Mouse (Mus musculus): ENCODE results near the gene Cdc25b. TPM values are rescaled to one million over a fixed set of nuclear protein-coding genes. Genes with fewer than 3 reads are reported as not detected.
A peak's percentile ranks its signal among the peaks of the same experiment; 100 is the strongest.

Cdc25b gene
- polyA plus RNA-seq, 1 experiment from 2014 or later: 115 TPM

DNA sequence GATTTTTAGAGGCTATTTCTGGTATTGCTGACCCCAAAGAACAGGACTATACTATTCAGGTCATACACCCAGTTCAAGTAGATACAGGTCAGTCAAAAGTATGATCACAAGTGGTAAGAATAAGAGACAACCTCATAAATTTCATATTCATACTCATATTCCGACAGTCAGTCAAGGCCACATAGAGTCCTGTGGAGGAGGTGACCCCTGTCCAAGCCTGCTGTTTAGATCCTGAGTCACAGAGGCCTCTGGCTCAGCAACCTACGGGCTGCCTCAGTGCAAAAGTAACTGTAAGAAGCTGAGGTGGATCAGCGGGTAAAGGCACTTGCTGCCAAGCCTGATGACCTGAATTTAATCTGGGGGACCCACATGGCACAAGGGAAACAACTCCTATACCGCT lies 32.7 kb upstream of the Cdc25b start:
- 90% methylated on average over 4 of the region's 4 CpGs for WGBS
- Histone ChIP-seq H3K27me3 (ENCODE audit: control insufficient read depth, insufficient read depth, low read length) (no peaks in the 10 kb centered on the region), H3K36me3 (ENCODE audit: control insufficient read depth, insufficient read depth, low read length) (peaks cover 6% of the 10 kb centered on the region), H3K4me1 (ENCODE audit: control insufficient read depth, insufficient read depth, low read length) (0 out of 2 replicates have a peak, but pooled peaks cover 5% of the 10 kb centered on the region), H3K4me2 (ENCODE audit: low read depth) (no peak overlapping the region), H3K27ac (ENCODE audit: low read depth, low read length) (no peak overlapping the region), H3K4me3 (ENCODE audit: low read depth, low read length) (no peak overlapping the region), H3K9ac (ENCODE audit: low read length) (no peak overlapping the region), H3K9me3 (ENCODE audit: control insufficient read depth, low read length) (no peaks in the 10 kb centered on the region)
- ATAC-seq (ENCODE audit: insufficient read depth, low FRiP score, low TSS enrichment): no peak
- no peak for DNase-seq (ENCODE audit: low spot score)

DNA sequence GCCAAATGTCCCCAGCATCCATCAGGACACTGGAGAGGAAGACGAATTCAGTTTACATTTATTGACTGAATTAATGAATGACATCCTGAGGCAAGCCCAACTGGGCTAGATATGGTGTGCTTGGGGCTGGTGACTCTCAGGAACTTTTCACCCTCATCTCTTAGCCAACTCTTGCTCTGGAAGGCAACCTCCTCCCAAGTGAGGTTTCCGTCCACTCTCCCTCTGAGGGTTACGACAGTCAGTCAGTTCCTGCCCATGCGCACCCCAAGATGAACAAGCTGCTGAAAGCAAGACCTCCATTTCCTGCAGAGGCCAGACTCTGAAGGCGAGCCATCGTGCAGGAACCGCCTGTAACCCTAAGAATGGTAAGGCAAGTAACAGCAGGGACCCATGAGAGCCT lies 29.8 kb upstream of the Cdc25b start:
- H3K4me3 ChIP-seq (ENCODE audit: low read depth, low read length): no peak overlapping the region
- H3K4me2 ChIP-seq (ENCODE audit: low read depth): no peak overlapping the region
- no peak overlapping the region for H3K9ac ChIP-seq (ENCODE audit: low read length)
- ATAC-seq (ENCODE audit: insufficient read depth, low FRiP score, low TSS enrichment) (no peak), DNase-seq (ENCODE audit: low spot score) (no peak)
- no peaks in the 10 kb centered on the region for H3K9me3 ChIP-seq (ENCODE audit: control insufficient read depth, low read length)
- no peak overlapping the region for H3K27ac ChIP-seq (ENCODE audit: low read depth, low read length)
- no peaks in the 10 kb centered on the region for H3K27me3 ChIP-seq (ENCODE audit: control insufficient read depth, insufficient read depth, low read length)
- H3K4me1 ChIP-seq (ENCODE audit: control insufficient read depth, insufficient read depth, low read length): 0 out of 2 replicates have a peak, but pooled peaks cover 10% of the 10 kb centered on the region
- no peaks in the 10 kb centered on the region; the same call in 1 of the 2 replicates for H3K36me3 ChIP-seq (ENCODE audit: control insufficient read depth, insufficient read depth, low read length)
- 90% methylated on average over 7 of the region's 7 CpGs for WGBS

DNA sequence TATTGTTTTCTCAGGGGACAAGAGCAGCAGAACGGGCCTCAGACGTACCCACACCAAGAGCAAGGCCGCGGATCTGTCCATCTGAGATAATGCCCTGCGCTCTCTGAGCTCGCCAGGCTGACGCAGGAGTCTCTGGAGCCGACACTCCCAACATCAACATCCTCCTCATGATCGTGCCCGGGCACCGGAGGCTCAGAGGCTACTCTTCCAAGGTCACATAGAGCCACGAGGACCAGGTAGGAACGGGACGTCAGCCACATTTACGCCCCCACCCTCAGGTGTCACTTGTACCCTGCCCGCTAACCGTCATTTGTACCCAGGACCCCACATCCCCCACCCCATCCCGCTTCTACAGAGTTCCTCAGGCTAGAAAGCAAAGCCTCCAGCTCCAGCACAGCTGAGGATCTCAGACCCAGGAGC lies 27.2 kb upstream of the Cdc25b start:
- ATAC-seq (ENCODE audit: insufficient read depth, low FRiP score, low TSS enrichment) (peak; percentile 72), DNase-seq (ENCODE audit: low spot score) (no peak)
- Histone ChIP-seq H3K4me2 (ENCODE audit: low read depth) (peak overlapping the region; percentile 93), H3K9me3 (ENCODE audit: control insufficient read depth, low read length) (no peaks in the 10 kb centered on the region), H3K27me3 (ENCODE audit: control insufficient read depth, insufficient read depth, low read length) (no peaks in the 10 kb centered on the region), H3K27ac (ENCODE audit: low read depth, low read length) (peak overlapping the region; percentile 90), H3K4me3 (ENCODE audit: low read depth, low read length) (peak overlapping the region; percentile 71), H3K4me1 (ENCODE audit: control insufficient read depth, insufficient read depth, low read length) (0 out of 2 replicates have a peak, but pooled peaks cover 10% of the 10 kb centered on the region), H3K9ac (ENCODE audit: low read length) (peak overlapping the region; percentile 81), H3K36me3 (ENCODE audit: control insufficient read depth, insufficient read depth, low read length) (no peaks in the 10 kb centered on the region)
- 0% methylated on average over 18 of the region's 18 CpGs for WGBS

DNA sequence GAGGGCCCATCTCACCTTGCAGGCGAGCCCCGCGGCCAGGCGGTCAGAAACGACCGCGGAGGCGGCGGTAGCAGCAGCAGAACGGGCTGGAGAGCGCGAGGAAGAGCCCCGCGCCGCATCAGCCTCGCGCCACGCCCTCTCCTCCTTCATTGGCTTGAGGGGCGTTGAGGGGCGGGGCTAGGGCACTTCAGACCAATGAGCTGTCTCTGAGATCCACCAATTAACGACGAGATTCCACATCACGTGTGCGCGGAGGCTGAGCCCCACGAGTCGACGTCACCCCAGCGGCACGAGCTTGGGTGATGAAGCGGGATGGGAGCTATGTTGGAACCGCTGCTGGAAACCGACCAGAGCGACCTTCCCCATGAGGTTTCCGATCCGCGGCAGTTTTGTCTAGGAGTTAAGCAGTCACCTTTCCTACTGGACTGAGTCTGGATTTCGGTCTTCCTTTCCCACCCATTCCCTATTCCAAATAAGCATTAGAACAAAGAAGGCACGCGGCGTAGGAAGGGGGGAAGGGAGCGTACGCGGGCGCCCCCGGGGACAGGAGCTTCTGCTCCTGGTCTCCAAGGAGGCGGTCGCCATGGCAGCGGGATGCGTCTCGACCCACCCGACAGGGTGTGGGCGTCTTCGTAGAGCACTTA lies 26.7 kb upstream of the Cdc25b start, which contains the start of gene 1700037H04Rik:
1700037H04Rik (minus strand) TSS at position 144 of the 644 bp plus-strand sequence.
- ATAC-seq (ENCODE audit: insufficient read depth, low FRiP score, low TSS enrichment) (peak; percentile 97), DNase-seq (ENCODE audit: low spot score) (peak; percentile 98)
- H3K9ac ChIP-seq (ENCODE audit: low read length): peak within 1 kb of the TSS; percentile 81
- H3K4me3 ChIP-seq (ENCODE audit: low read depth, low read length): peak within 1 kb of the TSS; percentile 71
- H3K4me2 ChIP-seq (ENCODE audit: low read depth): peak within 1 kb of the TSS; percentile 93
- no peaks in the 10 kb centered on the region for H3K36me3 ChIP-seq (ENCODE audit: control insufficient read depth, insufficient read depth, low read length)
- peak within 1 kb of the TSS; percentile 90 for H3K27ac ChIP-seq (ENCODE audit: low read depth, low read length)
- H3K27me3 ChIP-seq (ENCODE audit: control insufficient read depth, insufficient read depth, low read length): no peaks in the 10 kb centered on the region
- WGBS: under 1% methylated on average over 54 of the region's 54 CpGs
- H3K4me1 ChIP-seq (ENCODE audit: control insufficient read depth, insufficient read depth, low read length): 0 out of 2 replicates have a peak, but pooled peaks cover 10% of the 10 kb centered on the region
- no peaks in the 10 kb centered on the region for H3K9me3 ChIP-seq (ENCODE audit: control insufficient read depth, low read length)

DNA sequence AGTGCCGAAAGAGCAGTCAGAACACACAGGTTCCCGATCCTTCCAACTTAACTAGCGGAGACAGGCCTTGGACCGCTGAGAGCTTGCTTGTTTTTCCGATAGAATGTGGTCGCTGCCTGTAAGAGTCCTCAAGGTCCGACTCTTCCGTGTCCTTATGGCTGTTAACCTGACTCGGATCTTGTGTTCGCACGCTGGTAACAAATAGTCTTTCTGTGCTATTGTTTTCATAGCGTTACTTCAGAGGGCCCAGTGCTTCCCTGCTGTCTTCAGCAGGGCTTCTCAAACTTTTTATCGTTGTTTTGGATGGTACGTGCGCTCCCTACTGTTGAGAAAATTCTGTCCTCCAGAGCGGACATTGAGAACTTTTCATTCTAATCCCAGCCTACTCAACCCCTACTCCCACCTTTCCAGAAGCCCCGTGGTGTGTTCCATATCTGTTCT lies 26.1 kb upstream of the Cdc25b start:
- Histone ChIP-seq H3K9me3 (ENCODE audit: control insufficient read depth, low read length) (no peaks in the 10 kb centered on the region), H3K4me3 (ENCODE audit: low read depth, low read length) (peak overlapping the region; percentile 71), H3K27me3 (ENCODE audit: control insufficient read depth, insufficient read depth, low read length) (no peaks in the 10 kb centered on the region), H3K9ac (ENCODE audit: low read length) (peak overlapping the region; percentile 79), H3K4me2 (ENCODE audit: low read depth) (peak overlapping the region; percentile 83), H3K36me3 (ENCODE audit: control insufficient read depth, insufficient read depth, low read length) (no peaks in the 10 kb centered on the region), H3K27ac (ENCODE audit: low read depth, low read length) (peak overlapping the region; percentile 90), H3K4me1 (ENCODE audit: control insufficient read depth, insufficient read depth, low read length) (0 out of 2 replicates have a peak, but pooled peaks cover 10% of the 10 kb centered on the region)
- peak; percentile 48 for DNase-seq (ENCODE audit: low spot score)
- WGBS: under 1% methylated on average over 17 of the region's 17 CpGs
- ATAC-seq (ENCODE audit: insufficient read depth, low FRiP score, low TSS enrichment): no peak

DNA sequence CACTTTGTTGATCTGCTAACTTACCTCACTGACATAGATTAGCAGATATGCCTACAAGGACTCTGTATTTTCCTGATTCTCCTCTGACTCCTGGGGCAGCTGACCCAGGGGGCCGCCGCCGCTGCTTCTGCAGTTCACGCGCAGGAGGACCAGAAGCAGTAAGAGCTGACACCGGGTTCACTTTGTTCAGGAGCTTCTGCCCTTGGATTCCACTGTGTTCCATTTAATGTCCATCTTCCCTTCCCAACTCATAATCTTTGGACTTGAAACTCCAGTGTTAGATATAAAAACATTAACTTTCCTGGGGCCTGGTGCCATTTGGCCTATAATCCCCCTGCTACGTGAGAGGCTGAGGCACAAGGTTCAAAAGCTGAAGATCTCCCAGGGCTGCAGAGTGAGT lies 22.8 kb upstream of the Cdc25b start:
- ATAC-seq (ENCODE audit: insufficient read depth, low FRiP score, low TSS enrichment) (no peak), DNase-seq (ENCODE audit: low spot score) (no peak)
- H3K9me3 ChIP-seq (ENCODE audit: control insufficient read depth, low read length): no peaks in the 10 kb centered on the region
- no peak overlapping the region for H3K27ac ChIP-seq (ENCODE audit: low read depth, low read length)
- H3K9ac ChIP-seq (ENCODE audit: low read length): no peak overlapping the region
- no peak overlapping the region for H3K4me2 ChIP-seq (ENCODE audit: low read depth)
- 0 out of 2 replicates have a peak, but pooled peaks cover 5% of the 10 kb centered on the region for H3K4me1 ChIP-seq (ENCODE audit: control insufficient read depth, insufficient read depth, low read length)
- 73% methylated on average over 7 of the region's 7 CpGs for WGBS
- no peak overlapping the region for H3K4me3 ChIP-seq (ENCODE audit: low read depth, low read length)
- no peaks in the 10 kb centered on the region for H3K36me3 ChIP-seq (ENCODE audit: control insufficient read depth, insufficient read depth, low read length)
- H3K27me3 ChIP-seq (ENCODE audit: control insufficient read depth, insufficient read depth, low read length): no peaks in the 10 kb centered on the region

DNA sequence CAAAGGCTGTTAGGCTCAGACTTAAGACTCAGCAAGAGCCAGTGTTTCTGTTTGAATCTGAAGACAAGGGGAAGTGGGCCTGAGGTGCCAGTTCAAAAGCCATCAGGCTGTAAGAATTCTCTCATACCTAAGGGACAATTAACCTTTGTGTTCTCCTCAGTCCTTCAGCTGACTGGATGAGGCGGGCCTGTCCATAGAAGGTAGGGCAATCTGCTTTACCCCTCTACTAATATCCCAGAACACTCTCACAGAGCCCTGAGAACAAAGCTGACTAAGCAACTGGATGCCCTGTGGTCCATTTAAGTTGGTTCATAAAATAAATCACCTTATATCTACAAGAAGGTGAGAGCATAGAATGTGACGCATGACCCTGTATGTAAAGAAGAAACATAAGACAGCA lies 20.6 kb upstream of the Cdc25b start:
- no peak overlapping the region for H3K4me3 ChIP-seq (ENCODE audit: low read depth, low read length)
- 86% methylated on average over 2 of the region's 2 CpGs for WGBS
- no peak overlapping the region for H3K9ac ChIP-seq (ENCODE audit: low read length)
- H3K27me3 ChIP-seq (ENCODE audit: control insufficient read depth, insufficient read depth, low read length): peaks cover 8% of the 10 kb centered on the region
- no peaks in the 10 kb centered on the region for H3K9me3 ChIP-seq (ENCODE audit: control insufficient read depth, low read length)
- H3K4me1 ChIP-seq (ENCODE audit: control insufficient read depth, insufficient read depth, low read length): 0 out of 2 replicates have a peak, but pooled peaks cover 2% of the 10 kb centered on the region
- H3K36me3 ChIP-seq (ENCODE audit: control insufficient read depth, insufficient read depth, low read length): no peaks in the 10 kb centered on the region
- ATAC-seq (ENCODE audit: insufficient read depth, low FRiP score, low TSS enrichment) (no peak), DNase-seq (ENCODE audit: low spot score) (no peak)
- H3K4me2 ChIP-seq (ENCODE audit: low read depth): no peak overlapping the region
- no peak overlapping the region for H3K27ac ChIP-seq (ENCODE audit: low read depth, low read length)

DNA sequence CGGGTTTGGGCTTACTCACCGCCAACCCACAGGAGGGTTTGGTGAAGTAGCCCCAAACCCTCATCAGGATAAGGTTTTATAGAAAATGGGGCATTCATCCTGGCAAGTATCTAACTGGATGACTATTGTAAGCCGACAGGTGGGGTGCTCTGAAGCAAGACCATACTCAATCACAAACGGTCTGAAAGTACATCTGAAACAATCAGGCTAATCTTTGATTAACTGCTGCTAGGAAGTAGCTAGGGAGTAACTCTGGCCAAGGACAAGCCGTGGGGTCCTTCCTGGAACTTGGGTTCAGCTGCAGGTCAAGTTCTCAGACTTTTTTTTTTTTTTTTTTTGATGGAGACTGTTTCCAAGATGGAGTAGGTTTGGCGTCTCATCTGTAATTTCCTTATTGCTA lies 18.8 kb upstream of the Cdc25b start:
- Histone ChIP-seq H3K4me1 (ENCODE audit: control insufficient read depth, insufficient read depth, low read length) (0 out of 2 replicates have a peak, but pooled peaks cover 6% of the 10 kb centered on the region), H3K9me3 (ENCODE audit: control insufficient read depth, low read length) (no peaks in the 10 kb centered on the region), H3K9ac (ENCODE audit: low read length) (no peak overlapping the region), H3K36me3 (ENCODE audit: control insufficient read depth, insufficient read depth, low read length) (no peaks in the 10 kb centered on the region; the same call in 1 of the 2 replicates), H3K4me3 (ENCODE audit: low read depth, low read length) (no peak overlapping the region), H3K4me2 (ENCODE audit: low read depth) (no peak overlapping the region), H3K27ac (ENCODE audit: low read depth, low read length) (no peak overlapping the region), H3K27me3 (ENCODE audit: control insufficient read depth, insufficient read depth, low read length) (peaks cover 22% of the 10 kb centered on the region)
- DNase-seq (ENCODE audit: low spot score): no peak
- 85% methylated on average over 6 of the region's 6 CpGs for WGBS
- no peak for ATAC-seq (ENCODE audit: insufficient read depth, low FRiP score, low TSS enrichment)

DNA sequence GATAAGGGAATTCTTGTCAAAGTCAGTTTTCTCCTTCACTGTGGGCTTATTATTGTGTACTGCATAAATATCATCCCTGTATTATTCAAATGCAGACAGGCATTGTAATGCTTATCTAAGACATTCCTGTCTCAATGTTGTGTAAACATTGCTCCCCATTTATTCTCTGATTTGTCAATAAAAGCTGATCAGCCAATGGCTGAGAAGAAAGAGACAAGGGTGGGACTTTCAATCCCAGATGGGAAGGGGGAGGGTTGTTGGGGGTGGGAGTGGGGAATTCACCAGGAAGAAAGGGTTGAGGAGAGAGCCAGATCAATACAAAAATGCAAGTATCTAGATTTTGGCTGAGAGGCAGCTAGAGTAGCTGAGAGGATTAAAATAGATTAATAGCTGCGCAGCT lies 17.8 kb upstream of the Cdc25b start:
- H3K9ac ChIP-seq (ENCODE audit: low read length): no peak overlapping the region
- 71% methylated on average over 1 of the region's 1 CpGs for WGBS
- ATAC-seq (ENCODE audit: insufficient read depth, low FRiP score, low TSS enrichment): no peak
- no peak overlapping the region for H3K4me2 ChIP-seq (ENCODE audit: low read depth)
- no peak for DNase-seq (ENCODE audit: low spot score)
- H3K4me1 ChIP-seq (ENCODE audit: control insufficient read depth, insufficient read depth, low read length): 0 out of 2 replicates have a peak, but pooled peaks cover 6% of the 10 kb centered on the region
- H3K27me3 ChIP-seq (ENCODE audit: control insufficient read depth, insufficient read depth, low read length): peaks cover 32% of the 10 kb centered on the region
- H3K27ac ChIP-seq (ENCODE audit: low read depth, low read length): no peak overlapping the region
- H3K36me3 ChIP-seq (ENCODE audit: control insufficient read depth, insufficient read depth, low read length): no peaks in the 10 kb centered on the region; the same call in 1 of the 2 replicates
- no peaks in the 10 kb centered on the region for H3K9me3 ChIP-seq (ENCODE audit: control insufficient read depth, low read length)
- H3K4me3 ChIP-seq (ENCODE audit: low read depth, low read length): no peak overlapping the region
